Mouse (Mus musculus) forebrain, embryonic 10.5 days (tissue): ENCODE measurements around the gene G430095P16Rik. TPM values are rescaled to one million over a fixed set of nuclear protein-coding genes. Genes with fewer than 3 reads are reported as not detected.

Experiments used
- DNase-seq: peaks from one replicate; pipeline ENCODE4 v3.0.0-alpha.2; 2017; ENCODE audit warnings: low spot score; ENCODE audit errors: extremely low spot score
- H3K27ac ChIP-seq: fragments of 300-500 bp; sonication (generic); 2 replicates; pipeline ENCODE4 v1.5.1; 2016; ENCODE audit warnings: mild to moderate bottlenecking
- H3K27me3 ChIP-seq: fragments of 300-500 bp; sonication (generic); 2 replicates; pipeline ENCODE4 v1.6.1; 2016; ENCODE audit warnings: mild to moderate bottlenecking; ENCODE audit not compliant: poor library complexity, severe bottlenecking
- H3K36me3 ChIP-seq: fragments of 300-500 bp; sonication (generic); replicated peaks from 2 replicates; pipeline ENCODE4 v1.6.1; 2016; ENCODE audit warnings: mild to moderate bottlenecking, moderate library complexity
- H3K4me1 ChIP-seq: fragments of 300-500 bp; sonication (generic); 2 replicates; pipeline ENCODE4 v1.6.1; 2016
- H3K4me3 ChIP-seq: fragments of 300-500 bp; sonication (generic); 2 replicates; pipeline ENCODE4 v1.5.1; 2016; ENCODE audit warnings: mild to moderate bottlenecking, moderate library complexity
- H3K9me3 ChIP-seq: fragments of 300-500 bp; sonication (generic); 2 replicates; pipeline ENCODE4 v1.6.1; 2016; ENCODE audit warnings: mild to moderate bottlenecking, moderate library complexity
- WGBS: fragments of 180-500 bp; shearing (Covaris S2); methylation state at CpG from one replicate; pipeline ENCODE4 v1.1.7; 2016; 5-methylcytosine and 5-hydroxymethylcytosine counted together
- polyA plus RNA-seq: library from polyadenylated mRNA; unstranded; fragments of >200 nt; fragmentation: Nextera tagmentation; extraction: Ambion mirVana; gene quantifications from 2 replicates; pipeline ENCODE4 v1.2.1, GENCODE M21; 2016

The G430095P16Rik gene
- polyA plus RNA-seq, 1 experiment from 2014 or later, result 2.1 TPM

- 52% methylated on average over 4 of the region's 4 CpGs for WGBS
- no peak for DNase-seq
- Histone ChIP-seq H3K36me3 (no peaks in the 10 kb centered on the region), H3K4me3 (no peak overlapping the region), H3K27me3 (peaks cover 100% of the 10 kb centered on the region), H3K9me3 (no peaks in the 10 kb centered on the region), H3K27ac (peak overlapping the region; percentile 88), H3K4me1 (peaks cover 75% of the 10 kb centered on the region)
These were observed 8.6 kb upstream of the G430095P16Rik start for GRCm38 (mm10) chr8:84714161-84714560.

DNA sequence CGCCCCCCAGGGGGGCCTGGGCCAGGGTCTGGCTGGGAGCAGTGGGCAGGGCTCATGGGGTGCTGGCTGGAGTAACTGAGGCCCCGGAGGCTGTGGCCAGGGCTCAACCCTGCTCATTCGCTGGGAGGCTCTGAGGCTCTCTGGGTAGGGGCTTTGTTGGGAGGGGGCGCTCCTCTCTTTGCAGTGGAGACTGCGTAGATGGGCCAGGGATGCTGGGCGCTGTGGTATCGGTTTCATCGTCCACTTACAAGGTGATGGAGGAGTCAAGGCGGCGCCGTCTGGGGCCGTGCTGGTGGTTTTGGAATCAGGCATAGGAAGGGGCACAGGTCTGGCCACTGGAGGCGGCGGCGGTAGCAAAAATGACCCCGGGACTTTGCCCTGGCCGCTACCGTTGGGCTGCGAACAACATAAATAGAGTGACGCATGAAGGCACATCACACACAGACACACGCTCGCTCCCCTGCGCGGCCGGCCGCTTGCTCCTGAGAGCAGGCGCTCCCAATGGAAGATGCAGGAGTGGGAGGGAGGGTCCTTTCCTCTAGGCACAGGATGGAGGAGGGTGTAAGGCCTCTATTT is 6.8 kb upstream of the G430095P16Rik start:
- H3K27ac ChIP-seq, result peak overlapping the region; percentile 72
- peaks cover 59% of the 10 kb centered on the region for H3K4me1 ChIP-seq
- no peaks in the 10 kb centered on the region for H3K36me3 ChIP-seq
- peaks cover 100% of the 10 kb centered on the region for H3K27me3 ChIP-seq
- WGBS, result 4% methylated on average over 27 of the region's 27 CpGs
- peak overlapping the region; percentile 38 for H3K4me3 ChIP-seq
- H3K9me3 ChIP-seq, result no peaks in the 10 kb centered on the region
- no peak for DNase-seq

GRCm38 (mm10) chr8:84716790-84717189 is 6.0 kb upstream of the G430095P16Rik start:
- DNase-seq, result no peak
- peaks cover 100% of the 10 kb centered on the region for H3K27me3 ChIP-seq
- H3K4me1 ChIP-seq, result peaks cover 57% of the 10 kb centered on the region
- no peaks in the 10 kb centered on the region; the same call in 1 of the 2 replicates for H3K36me3 ChIP-seq
- H3K4me3 ChIP-seq, result no peak overlapping the region
- WGBS, result 84% methylated on average over 11 of the region's 11 CpGs
- no peaks in the 10 kb centered on the region for H3K9me3 ChIP-seq
- no peak overlapping the region for H3K27ac ChIP-seq

DNA sequence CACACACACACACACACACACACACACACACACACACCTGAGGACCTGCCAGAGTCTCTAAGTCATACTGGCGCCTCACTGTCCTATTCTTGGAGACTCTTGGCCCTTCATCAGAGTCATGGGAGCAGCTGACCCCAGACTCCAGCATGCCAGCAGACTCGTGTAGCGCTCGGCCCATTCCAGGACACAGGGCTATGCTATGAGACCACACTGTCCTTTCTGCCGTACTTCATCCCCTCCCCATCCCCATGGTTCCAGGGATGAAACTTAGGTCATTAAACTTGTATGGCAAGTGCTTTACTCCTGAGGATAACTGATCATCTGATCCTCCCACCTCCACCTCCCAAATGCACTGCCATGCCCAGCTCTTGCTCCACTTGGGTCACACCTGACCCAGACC is 4.3 kb upstream of the G430095P16Rik start:
- 82% methylated on average over 5 of the region's 5 CpGs for WGBS
- Histone ChIP-seq H3K4me3 (no peak overlapping the region), H3K9me3 (no peaks in the 10 kb centered on the region), H3K27ac (no peak overlapping the region), H3K4me1 (peaks cover 57% of the 10 kb centered on the region), H3K27me3 (peaks cover 100% of the 10 kb centered on the region), H3K36me3 (no peaks in the 10 kb centered on the region; the same call in 1 of the 2 replicates)
- DNase-seq, result no peak

DNA sequence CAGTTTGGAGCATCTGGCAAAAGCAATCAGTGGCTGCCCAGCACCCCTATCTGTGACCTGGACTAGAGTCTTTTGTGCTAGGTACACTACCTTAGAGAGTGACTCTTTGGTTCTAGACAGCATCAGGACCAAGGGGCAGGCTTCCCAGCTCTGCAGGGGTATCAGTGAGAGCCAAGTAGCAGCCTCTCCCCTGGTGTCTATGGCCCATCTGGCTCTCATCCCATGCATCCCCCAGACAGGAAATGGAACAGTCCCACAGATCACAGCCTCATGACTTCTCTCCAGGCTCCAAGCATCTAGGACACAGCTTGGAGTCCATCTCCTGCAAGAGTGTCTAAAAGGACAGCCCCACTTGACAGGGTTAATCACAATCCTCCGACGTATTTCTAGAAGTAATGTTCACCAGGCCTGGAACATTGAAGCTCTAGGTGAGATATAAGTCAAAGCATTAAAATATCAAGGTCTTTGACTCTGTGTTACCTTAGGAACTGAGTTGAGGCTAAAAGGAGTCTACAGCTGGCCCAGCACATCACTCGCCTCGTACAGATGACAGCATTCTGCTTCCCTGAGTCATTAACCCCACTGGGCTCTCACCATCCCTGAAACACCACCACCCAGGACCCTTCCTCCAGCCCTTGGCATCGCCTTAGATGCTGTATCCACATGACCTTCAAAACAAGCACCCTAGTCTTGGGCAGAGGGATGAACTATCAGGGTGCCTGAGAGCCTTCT is 3.7 kb upstream of the G430095P16Rik start:
- peaks cover 100% of the 10 kb centered on the region for H3K27me3 ChIP-seq
- 85% methylated on average over 5 of the region's 5 CpGs for WGBS

GRCm38 (mm10) chr8:84722530-84722849 is 317 bp upstream of the G430095P16Rik start:
- DNase-seq, result no peak
- H3K36me3 ChIP-seq, result no peaks in the 10 kb centered on the region; the same call in 1 of the 2 replicates
- peaks cover 52% of the 10 kb centered on the region for H3K4me1 ChIP-seq
- H3K27ac ChIP-seq, result peak overlapping the region; percentile 86
- 65% methylated on average over 6 of the region's 6 CpGs for WGBS
- peak overlapping the region; percentile 27 for H3K4me3 ChIP-seq
- H3K27me3 ChIP-seq, result peaks cover 100% of the 10 kb centered on the region
- no peaks in the 10 kb centered on the region for H3K9me3 ChIP-seq

More for the DNA sequence above, 3.7 kb upstream of the G430095P16Rik start:
- Histone ChIP-seq H3K4me1 (peaks cover 57% of the 10 kb centered on the region), H3K36me3 (no peaks in the 10 kb centered on the region; the same call in 1 of the 2 replicates), H3K4me3 (no peak overlapping the region), H3K27ac (no peak overlapping the region), H3K9me3 (no peaks in the 10 kb centered on the region)
- no peak for DNase-seq

DNA sequence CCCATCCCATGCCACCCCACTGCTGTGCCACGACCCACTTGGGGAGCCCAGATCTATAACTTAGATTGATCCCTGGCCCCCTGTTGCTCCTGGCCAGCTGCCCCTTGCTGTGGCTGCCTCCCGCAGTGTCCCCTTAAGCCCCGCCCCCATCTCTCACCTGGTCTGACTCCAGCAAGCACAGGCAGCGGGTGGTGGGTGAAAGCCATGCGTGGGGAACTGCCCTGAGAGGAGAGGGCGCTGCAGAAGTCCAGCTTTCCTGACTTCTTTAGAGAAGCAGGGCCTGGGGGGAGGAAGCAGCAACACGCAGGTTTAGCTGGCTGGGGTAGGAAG is 729 bp downstream of the G430095P16Rik start:
- no peaks in the 10 kb centered on the region; the same call in 1 of the 2 replicates for H3K36me3 ChIP-seq
- peak overlapping the region; percentile 27 for H3K4me3 ChIP-seq
- H3K27me3 ChIP-seq, result peaks cover 100% of the 10 kb centered on the region
- no peaks in the 10 kb centered on the region for H3K9me3 ChIP-seq
- H3K4me1 ChIP-seq, result peaks cover 57% of the 10 kb centered on the region
- DNase-seq, result no peak
- WGBS, result 17% methylated on average over 7 of the region's 7 CpGs
- H3K27ac ChIP-seq, result peak overlapping the region; percentile 86

DNA sequence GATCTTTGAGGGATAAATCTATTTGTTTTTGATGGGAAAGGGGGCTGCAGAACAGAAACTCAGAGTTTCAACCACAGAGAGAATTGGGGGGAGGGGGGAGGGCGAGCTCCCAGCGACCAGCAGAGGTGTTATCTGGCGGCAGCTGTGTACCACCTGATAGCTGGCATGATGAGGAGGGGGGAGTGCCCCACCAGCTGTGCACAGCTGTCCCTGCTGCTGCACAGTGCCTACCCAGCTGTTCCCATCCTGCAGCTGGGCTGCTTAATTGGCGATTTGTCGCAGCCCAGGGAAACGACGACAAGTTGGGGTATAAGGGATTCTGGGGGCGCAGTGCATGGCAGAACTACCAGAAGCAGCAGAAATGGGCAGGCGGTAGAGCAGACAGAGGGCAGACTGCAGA is 1.9 kb downstream of the G430095P16Rik start:
- WGBS, result 59% methylated on average over 9 of the region's 9 CpGs
- no peaks in the 10 kb centered on the region for H3K9me3 ChIP-seq
- DNase-seq, result no peak
- H3K27me3 ChIP-seq, result peaks cover 98% of the 10 kb centered on the region
- H3K4me3 ChIP-seq, result no peak overlapping the region
- peaks cover 63% of the 10 kb centered on the region for H3K4me1 ChIP-seq
- H3K36me3 ChIP-seq, result no peaks in the 10 kb centered on the region; the same call in 1 of the 2 replicates
- peak overlapping the region; percentile 86 for H3K27ac ChIP-seq

DNA sequence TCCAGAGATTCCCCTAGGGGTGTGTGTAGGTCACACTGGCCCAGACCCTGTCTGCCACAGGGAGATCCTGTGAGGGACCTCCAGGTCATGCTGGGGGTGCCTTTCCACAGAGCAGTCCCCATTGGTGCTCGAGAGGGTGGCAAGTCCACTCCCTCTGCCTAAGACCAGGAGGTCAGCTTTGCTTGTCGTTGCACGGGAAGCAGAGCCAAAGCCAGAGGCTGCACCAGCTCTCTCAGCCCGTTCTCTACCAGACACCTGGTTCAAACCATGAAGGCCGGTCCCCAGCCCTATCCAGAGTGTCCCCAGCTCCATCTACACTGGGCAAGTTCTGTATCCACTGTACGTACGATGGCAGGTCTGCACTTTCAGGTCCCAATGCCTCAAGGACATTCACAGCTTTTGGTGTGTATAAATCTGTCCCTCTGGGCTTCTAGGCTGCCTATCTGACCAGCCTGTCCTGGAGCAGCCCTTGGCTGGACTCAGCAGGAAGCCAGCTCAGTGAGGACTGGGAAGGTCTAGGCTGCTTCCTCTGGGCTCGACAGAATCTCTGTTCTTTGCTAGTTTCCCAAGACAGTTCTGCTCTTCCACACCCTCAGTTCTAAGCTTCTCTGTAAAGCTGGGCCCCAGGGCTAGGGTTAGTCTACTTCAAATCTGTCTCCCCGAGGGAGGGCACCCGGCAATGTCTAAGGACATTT is 2.6 kb downstream of the G430095P16Rik start:
- Histone ChIP-seq H3K27me3 (peaks cover 98% of the 10 kb centered on the region), H3K27ac (peak overlapping the region; percentile 86), H3K4me3 (no peak overlapping the region), H3K4me1 (peaks cover 70% of the 10 kb centered on the region), H3K9me3 (no peaks in the 10 kb centered on the region), H3K36me3 (no peaks in the 10 kb centered on the region; the same call in 1 of the 2 replicates)
- no peak for DNase-seq
- 63% methylated on average over 10 of the region's 10 CpGs for WGBS

- H3K4me3 ChIP-seq, result no peak overlapping the region
- H3K9me3 ChIP-seq, result no peaks in the 10 kb centered on the region
- no peaks in the 10 kb centered on the region; the same call in 1 of the 2 replicates for H3K36me3 ChIP-seq
- H3K27me3 ChIP-seq, result peaks cover 98% of the 10 kb centered on the region
- H3K4me1 ChIP-seq, result peaks cover 75% of the 10 kb centered on the region
- WGBS, result 23% methylated on average over 3 of the region's 3 CpGs
- peak overlapping the region; percentile 86 for H3K27ac ChIP-seq
- no peak for DNase-seq
These were observed 3.1 kb downstream of the G430095P16Rik start for GRCm38 (mm10) chr8:84725941-84726259.

- 70% methylated on average over 3 of the region's 3 CpGs for WGBS
- H3K4me3 ChIP-seq, result no peak overlapping the region
- peak overlapping the region; percentile 44 for H3K27ac ChIP-seq
- DNase-seq, result no peak
- peaks cover 79% of the 10 kb centered on the region for H3K4me1 ChIP-seq
- H3K9me3 ChIP-seq, result no peaks in the 10 kb centered on the region
- H3K27me3 ChIP-seq, result peaks cover 98% of the 10 kb centered on the region
- no peaks in the 10 kb centered on the region; the same call in 1 of the 2 replicates for H3K36me3 ChIP-seq
These were observed 5.7 kb downstream of the G430095P16Rik start for GRCm38 (mm10) chr8:84728474-84728873.

DNA sequence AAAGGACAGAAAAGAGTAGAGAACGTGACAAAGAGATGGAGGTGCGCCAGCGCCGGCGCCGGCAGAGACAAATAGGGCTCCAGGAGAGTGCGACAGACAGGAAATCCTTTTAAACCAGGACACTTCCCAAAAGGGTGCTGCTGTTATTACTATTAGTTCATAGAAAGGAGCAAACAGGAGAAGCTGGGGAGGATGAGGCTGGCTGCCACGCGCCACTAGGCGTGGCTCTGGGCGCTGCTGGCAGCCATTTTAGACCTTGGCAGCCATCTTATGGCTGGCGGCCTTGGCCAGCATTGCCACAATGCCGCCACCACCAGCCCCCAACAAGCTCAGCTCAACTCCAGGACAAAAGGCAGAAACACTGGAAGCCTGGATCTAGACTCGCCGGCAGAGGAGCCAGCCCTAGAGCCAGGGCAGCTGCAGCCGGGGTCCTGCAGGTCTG is 7.1 kb downstream of the G430095P16Rik start:
- H3K27ac ChIP-seq, result peak overlapping the region; percentile 80
- DNase-seq, result no peak
- 93% methylated on average over 16 of the region's 16 CpGs for WGBS
- peaks cover 98% of the 10 kb centered on the region for H3K27me3 ChIP-seq
- H3K4me3 ChIP-seq, result no peak overlapping the region
- H3K36me3 ChIP-seq, result no peaks in the 10 kb centered on the region; the same call in 1 of the 2 replicates
- no peaks in the 10 kb centered on the region for H3K9me3 ChIP-seq
- H3K4me1 ChIP-seq, result peaks cover 68% of the 10 kb centered on the region
